Mouse (Mus musculus): ENCODE data around the gene Zfp319.
"Not testable (repeated sequence)": the region's sequence is repeated elsewhere in the genome, so short reads cannot be mapped to it uniquely, and the experiment has no call there.

Gene Zfp319

GRCm38 (mm10) chr8:95331720-95332436 is at the start of gene Zfp319, which contains the start of gene Usb1:
Gene Zfp319 (minus strand): TSS chr8:95331950.
Gene Usb1 (plus strand): TSS chr8:95332284.
- peak; percentile 94 to 95 for DNase-seq

GRCm38 (mm10) chr8:95380953-95381352 is 49.2 kb upstream of the Zfp319 start:
- DNase-seq: peak; percentile 33 to 65

GRCm38 (mm10) chr8:95378928-95379327 is 47.2 kb upstream of the Zfp319 start:
- DNase-seq: not testable (repeated sequence)

DNA sequence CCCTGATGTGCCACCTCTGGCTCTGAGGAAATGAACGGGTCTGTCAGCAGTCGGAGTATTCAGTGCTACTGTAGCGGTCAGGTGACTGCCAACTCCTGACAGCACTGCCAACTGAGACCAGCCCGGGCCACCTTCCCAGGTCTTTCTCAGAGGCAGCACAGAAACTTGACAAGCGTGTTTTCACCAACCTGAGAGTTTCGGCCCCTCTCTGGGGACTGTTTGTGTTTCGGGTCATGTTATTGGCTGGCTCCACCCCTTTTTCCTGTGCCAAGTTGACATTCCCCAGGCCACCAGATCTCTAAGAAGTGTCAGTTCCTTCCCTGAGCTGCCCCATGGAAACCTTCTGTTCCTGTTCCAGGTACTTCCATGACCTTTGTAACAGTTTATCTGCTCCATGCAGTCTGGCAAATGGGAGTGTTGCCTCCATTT is 46.1 kb upstream of the Zfp319 start:
- peak; percentile 88 to 93 for DNase-seq

DNA sequence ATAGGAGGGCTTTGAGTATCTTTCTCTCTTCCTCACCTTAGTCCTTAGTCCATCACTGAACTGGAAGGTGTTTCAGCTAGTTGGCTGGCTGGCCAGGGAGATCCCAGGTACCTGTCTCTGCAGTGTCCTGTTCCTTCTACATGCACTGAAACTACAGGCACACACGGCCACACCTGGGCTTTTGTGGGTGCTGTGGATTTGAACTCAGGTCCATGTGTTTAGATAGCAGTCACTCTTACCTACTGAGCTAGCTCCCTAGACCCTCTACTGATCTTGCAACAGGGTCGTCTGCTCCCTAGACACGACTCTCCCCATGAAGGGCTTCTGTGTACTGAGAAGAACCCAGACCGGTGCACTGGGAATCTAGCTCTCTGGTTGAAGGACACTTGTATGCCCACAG is 45.4 kb upstream of the Zfp319 start:
- DNase-seq: no peak

DNA sequence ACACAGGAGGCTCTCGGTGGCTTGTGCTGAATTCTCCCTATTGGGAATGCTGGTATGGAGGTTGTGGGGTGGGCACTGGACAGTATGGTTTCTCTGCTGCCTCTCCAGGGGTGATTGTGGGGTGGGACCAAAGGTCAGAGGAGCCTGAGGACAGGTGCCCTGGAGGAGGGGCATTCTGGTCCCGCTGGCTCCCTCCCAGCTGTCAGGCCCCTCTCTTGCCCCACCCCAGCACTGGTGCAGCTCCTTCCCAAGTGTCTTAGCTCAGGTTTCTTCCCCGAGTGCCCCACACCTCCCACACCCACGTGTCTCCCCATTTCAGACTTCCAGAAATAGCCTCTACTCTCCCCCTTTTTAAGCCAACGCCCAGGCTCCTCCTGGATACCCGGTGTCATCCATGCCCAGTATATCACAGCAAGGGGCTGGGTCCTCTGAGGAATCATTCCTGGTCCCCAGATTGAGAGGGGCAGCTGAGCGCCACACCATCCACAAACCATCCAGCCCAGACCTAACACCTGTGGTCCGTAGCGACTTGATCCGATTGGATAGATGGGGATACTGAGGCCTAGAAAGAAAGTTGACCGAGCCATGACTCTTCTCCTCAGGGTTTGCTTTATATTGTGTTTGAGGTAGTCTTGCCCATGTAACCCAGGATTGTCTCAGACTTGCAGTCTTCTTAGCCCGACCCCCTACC is 44.7 kb upstream of the Zfp319 start:
- peak in 1 of 2 experiments; percentile 39 for DNase-seq

GRCm38 (mm10) chr8:95375374-95375930 is 43.7 kb upstream of the Zfp319 start:
- no peak for DNase-seq

DNA sequence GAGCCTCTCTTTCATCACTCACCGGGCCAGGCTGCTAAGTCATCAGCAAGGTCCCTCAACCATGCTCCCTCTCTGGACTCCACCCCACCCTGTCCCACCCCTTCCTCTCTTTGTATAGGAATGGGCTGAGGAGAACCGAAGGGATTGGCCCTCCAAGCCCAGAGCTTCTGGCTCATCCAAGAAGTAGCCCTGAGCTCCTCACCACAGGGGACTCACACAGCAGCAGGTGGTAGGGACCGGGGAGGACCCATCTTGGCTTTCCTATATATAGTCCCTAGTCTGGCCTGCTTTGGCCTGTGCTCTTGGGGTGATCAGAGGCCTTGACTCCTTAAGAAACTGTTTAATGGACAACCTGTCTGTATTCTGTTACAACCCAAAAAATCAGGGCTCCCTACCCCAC is 42.7 kb upstream of the Zfp319 start:
- no peak for DNase-seq

GRCm38 (mm10) chr8:95373389-95374002 is 41.7 kb upstream of the Zfp319 start:
- DNase-seq: no peak

DNA sequence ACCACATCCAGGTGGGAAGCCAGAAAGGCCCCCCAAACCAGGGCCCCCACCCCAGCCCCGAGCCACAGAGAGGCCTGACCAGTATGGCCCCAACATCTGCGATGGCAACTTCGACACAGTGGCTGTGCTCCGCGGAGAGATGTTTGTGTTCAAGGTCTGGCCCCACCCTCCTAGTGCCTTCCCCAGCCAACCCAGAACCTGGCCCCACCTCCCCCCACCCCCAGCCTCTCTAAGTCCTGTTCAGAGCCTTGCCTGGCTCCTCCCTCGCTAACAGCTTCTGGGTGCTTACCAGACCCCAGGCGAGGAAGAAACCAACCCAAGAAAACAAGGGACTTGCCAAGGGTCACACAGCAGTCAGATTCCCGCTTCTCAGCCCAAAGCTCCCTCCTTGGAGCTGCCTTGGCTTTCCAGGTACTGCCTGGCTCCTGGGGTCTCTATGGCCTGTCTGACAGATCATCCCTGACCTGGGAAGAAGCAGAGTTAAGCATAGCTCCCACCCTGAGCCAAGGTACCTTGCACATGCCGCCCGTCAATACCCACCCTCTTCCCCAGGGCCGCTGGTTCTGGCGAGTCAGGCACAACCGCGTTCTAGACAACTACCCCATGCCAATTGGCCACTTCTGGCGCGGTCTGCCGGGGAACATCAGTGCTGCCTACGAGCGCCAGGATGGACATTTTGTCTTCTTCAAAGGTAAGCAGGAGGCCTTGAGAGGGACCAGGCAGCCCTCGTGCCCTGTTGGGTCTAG is 38.0 kb upstream of the Zfp319 start:
- peak in 1 of 2 experiments; percentile 47 for DNase-seq

- DNase-seq: no peak
Measured at GRCm38 (mm10) chr8:95363849-95364248, 32.1 kb upstream of the Zfp319 start.

DNA sequence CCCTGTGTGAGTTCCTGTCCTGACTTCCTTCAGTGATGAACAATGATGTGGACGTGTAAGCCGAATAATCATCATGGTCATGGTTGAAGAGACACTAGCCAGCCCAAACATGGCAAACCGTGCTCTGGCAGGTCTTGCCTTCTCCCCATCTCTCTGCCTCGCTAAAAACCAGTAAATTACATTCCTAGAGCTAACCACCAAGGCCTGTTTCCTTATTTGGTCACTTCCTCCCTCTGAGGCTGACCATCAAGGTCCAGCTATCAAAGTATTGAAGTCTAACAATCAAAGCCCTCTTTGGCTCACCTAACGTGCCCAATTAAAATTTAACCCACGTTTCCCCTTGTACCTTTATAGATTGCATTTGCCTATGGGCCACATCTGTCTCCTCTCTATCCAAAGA is 30.5 kb upstream of the Zfp319 start:
- no peak for DNase-seq

DNA sequence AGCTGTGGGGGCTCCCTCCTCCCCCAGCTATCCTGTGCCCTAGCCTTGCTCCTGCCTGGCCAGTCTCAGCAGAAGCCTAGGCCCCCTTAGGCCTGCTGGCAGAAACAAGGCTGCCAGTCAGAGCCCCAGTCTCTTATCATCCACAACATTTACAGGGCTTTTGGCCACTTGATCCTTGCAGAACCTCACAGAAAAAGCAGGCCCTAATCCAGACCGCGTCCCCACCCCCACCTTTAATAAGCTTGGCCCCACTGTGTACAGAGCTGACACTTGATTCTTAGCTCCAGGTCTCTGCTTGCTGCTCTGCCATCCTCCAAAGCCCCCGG is 29.2 kb upstream of the Zfp319 start:
- no peak for DNase-seq

- DNase-seq: no peak
Measured at GRCm38 (mm10) chr8:95360181-95361015, 28.6 kb upstream of the Zfp319 start.

GRCm38 (mm10) chr8:95358550-95359411 is 27.0 kb upstream of the Zfp319 start:
- DNase-seq: peak; percentile 42 to 57

DNA sequence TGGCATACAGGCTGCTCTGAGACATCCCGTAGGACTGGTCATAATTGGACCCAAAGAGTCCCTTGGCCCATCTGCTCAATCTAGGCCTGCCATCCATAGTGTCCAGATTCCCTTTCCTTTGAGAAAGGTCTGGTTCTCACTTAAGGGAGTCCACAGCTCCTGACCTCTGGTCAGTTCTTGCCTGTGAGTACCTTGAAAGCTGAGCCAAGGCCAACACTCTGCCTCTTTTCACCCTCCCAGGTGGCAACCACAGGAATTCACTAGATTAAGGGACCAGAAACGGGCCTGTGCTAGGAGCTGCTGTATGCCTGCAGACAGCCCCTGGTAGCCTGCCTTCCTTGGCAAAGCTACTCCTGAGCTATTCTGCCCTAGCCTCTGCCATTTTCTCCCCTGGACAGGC is 22.9 kb upstream of the Zfp319 start:
- peak; percentile 76 to 81 for DNase-seq

DNA sequence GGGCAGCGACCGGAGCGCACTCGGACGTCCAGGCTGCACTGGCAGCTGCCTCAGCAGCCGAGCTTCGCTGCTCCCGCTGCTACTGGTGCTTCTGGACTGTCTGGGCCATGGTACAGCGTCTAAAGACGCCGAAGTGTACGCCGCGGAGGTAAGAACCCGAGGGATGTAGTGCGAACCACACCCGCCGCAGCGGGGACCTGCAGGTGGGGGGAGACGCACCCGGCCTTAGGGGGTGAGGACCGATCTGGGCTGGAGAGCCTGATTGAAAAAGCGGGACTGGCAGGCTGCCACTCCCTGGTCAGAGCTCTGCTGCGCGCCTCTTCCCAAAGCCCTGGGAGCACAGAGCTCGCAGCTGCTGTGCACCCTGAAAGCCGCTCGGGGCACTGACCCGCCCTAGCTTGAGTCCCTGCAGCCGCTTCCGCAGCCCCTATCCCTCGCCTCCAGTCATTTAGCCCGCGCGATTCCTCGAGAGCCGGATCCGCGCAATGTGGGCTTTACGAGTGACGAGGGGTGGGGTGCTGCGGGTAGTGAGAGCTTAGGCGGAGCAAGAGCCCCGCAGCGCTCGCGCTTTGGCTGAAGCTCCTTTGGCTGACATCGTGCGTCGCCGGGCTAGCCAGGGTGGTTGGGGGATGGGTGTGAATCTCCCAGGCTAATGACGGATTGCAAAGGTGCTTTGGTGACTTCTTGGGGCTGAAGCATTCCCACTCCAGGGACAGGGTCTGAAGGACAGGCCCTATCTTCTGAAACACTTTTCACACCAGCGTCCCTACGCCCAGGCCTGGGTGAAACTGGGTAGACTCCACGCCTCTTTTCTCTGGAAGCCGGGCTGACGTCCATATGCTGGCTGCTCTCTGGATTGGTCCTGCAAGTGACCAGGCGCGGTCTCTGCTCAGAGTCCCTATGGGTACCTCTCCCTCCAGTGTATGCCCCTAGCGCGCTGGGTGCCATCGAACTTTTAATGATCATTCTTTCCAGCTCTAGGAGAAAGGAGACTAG is 21.4 kb upstream of the Zfp319 start:
- peak; percentile 47 to 56 for DNase-seq

DNA sequence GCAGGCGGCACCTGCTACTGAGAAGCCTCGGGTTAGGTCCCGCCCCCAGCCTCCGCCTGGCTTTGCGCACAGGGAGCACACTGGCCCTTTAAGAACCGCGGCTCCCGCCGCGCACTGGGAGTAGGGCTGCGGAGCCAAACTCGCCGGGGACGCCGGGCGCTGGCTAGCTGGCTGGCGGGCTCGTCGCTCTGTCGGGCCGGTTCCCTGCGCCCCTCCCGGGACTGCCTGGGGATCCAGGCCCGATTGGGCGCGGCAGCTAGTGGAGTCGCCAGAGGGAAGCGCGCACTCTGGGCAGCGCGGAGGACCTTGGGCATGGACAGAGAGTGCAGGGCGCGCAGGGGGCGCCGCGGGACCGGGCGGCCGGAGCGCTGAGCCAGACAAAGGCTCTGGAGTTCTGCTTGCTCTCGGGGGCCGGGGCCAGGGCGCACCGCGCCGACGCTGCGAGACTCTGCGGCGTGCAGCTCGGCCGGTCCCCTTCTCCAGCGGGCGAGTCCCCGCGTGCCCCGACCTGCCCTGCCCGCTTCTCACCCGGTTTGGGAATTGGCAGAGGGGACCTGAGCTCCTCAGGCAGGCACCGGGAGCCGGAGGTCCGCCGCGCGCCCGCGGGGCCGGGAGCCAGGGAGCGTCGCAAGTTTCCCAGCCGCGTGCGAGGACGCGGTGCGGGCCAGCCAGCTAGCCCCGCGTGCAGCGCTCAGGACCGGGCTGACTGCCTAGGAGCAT is 20.6 kb upstream of the Zfp319 start, which contains the start of gene Mmp15:
Gene Mmp15, plus strand, starts transcription at position 118 of the 720 bp plus-strand sequence.
- DNase-seq: peak; percentile 85 to 90

GRCm38 (mm10) chr8:95351461-95351860 is 19.7 kb upstream of the Zfp319 start:
- peak in 1 of 2 experiments; percentile 44 for DNase-seq

Measured in lung, adult 18-20 months (tissue).